Mouse (Mus musculus) intestine, embryonic 14.5 days (tissue): ENCODE results near the gene Nemf. TPM values are rescaled to one million over a fixed set of nuclear protein-coding genes. Genes with fewer than 3 reads are reported as not detected.
A peak's percentile ranks its signal among the peaks of the same experiment; 100 is the strongest.

ENCODE experiments used
- ATAC-seq: fragments of 200-750 bp; cut with Nextera tagmentation; replicated peaks from 2 replicates; pipeline ENCODE4 v1.8.0; 2017; ENCODE audit warnings: low read depth, moderate number of reproducible peaks, moderate TSS enrichment, moderate library complexity; ENCODE audit not compliant: low FRiP score, low TSS enrichment
- DNase-seq: peaks from one replicate; pipeline ENCODE4 v3.0.0-alpha.2; 2018; ENCODE audit warnings: low spot score
- H3K27ac ChIP-seq: fragments of 300-500 bp; sonication (generic); 2 replicates; pipeline ENCODE4 v1.5.1; 2014; ENCODE audit warnings: low read depth, mild to moderate bottlenecking, control low read depth
- H3K27me3 ChIP-seq: fragments of 300-500 bp; sonication (generic); replicated peaks from 2 replicates; pipeline ENCODE4 v1.6.1; 2014; ENCODE audit warnings: low read length, control low read depth; ENCODE audit not compliant: control insufficient read depth, insufficient read depth
- H3K36me3 ChIP-seq: fragments of 300-500 bp; sonication (generic); 2 replicates; pipeline ENCODE4 v1.6.1; 2014; ENCODE audit warnings: low read length, control low read depth; ENCODE audit not compliant: control insufficient read depth, insufficient read depth
- H3K4me1 ChIP-seq: fragments of 300-500 bp; sonication (generic); replicated peaks from 2 replicates; pipeline ENCODE4 v1.6.1; 2014; ENCODE audit warnings: low read length, control low read depth, mixed read lengths; ENCODE audit not compliant: control insufficient read depth, insufficient read depth
- H3K4me2 ChIP-seq: fragments of 300-500 bp; sonication (generic); 2 replicates; pipeline ENCODE4 v1.6.1; 2014; ENCODE audit warnings: low read length
- H3K4me3 ChIP-seq: fragments of 300-500 bp; sonication (generic); 2 replicates; pipeline ENCODE4 v1.5.1; 2014; ENCODE audit warnings: low read depth, low read length, control low read depth, mixed read lengths
- H3K9ac ChIP-seq: fragments of 300-500 bp; sonication (generic); 2 replicates; pipeline ENCODE4 v1.6.1; 2014; ENCODE audit warnings: mild to moderate bottlenecking, low read length
- H3K9me3 ChIP-seq: fragments of 300-500 bp; sonication (generic); 2 replicates; pipeline ENCODE4 v1.6.1; 2016; ENCODE audit warnings: low read length, control low read depth; ENCODE audit not compliant: control insufficient read depth
- whole genome bisulfite sequencing: fragments of 180-500 bp; shearing (Covaris S2); extraction: QIAGEN DNeasy Blood & Tissue Kit; methylation state at CpG from one replicate; pipeline ENCODE4 v1.1.7; 2014; 5-methylcytosine and 5-hydroxymethylcytosine counted together
- polyA plus RNA-seq: library from polyadenylated mRNA; unstranded; fragments of >200 nt; fragmentation: Nextera tagmentation; extraction: Ambion mirVana; gene quantifications from 2 replicates; pipeline ENCODE4 v1.2.1, GENCODE M21; 2014

The Nemf gene
- 69.1 and 78.7 TPM in 2 replicates for polyA plus RNA-seq

DNA sequence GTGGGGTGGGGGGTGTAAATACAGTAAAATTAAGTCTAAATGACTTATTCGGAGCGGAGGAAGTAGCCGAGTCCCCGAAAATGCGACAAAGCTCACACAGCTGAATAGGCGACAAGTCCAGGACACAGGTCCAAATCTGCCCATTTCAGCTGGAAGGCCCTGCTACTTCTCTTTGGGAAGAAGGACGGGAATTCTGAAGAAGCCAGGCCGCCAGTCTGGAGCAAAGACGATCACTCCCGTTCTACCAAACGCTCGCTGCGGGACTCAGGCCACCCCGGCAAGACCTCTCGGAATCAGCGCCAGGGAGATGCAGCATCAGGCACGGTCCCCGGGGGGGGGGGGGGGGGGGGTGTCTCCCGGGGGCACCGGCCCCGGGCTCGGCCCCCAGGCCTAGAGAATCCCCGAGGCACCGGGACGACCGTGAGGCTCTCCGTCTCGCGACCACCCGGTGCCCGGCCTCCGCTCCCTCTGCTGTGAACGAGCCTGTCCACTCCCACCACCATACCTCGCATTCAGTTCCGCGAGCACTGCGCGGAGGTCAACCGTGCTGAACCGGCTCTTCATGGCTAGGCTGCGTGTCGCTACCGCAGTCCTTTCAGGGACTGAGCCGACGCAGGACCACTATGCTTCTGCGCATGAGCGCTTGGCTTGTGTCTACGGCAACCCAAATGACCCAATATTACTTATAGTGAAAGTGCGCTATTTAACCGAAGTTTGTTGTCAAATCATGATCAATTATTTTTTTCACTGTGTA lies at the start of gene Nemf:
Gene Nemf (minus strand): TSS at position 620 of the 754 bp plus-strand sequence.
- Histone ChIP-seq H3K9ac (peak within 1 kb of the TSS; percentile 92), H3K27me3 (no peaks in the 10 kb centered on the region), H3K9me3 (no peaks in the 10 kb centered on the region), H3K4me3 (peak within 1 kb of the TSS; percentile 89), H3K27ac (peak within 1 kb of the TSS; percentile 59; the same call in 1 of the 2 replicates), H3K4me2 (peak within 1 kb of the TSS; percentile 82), H3K4me1 (peaks cover 2% of the 10 kb centered on the region), H3K36me3 (peaks cover 30% of the 10 kb centered on the region)
- WGBS = under 1% methylated on average over 46 of the region's 50 CpGs
- DNase-seq = peak; percentile 88
- peak; percentile 41 for ATAC-seq

DNA sequence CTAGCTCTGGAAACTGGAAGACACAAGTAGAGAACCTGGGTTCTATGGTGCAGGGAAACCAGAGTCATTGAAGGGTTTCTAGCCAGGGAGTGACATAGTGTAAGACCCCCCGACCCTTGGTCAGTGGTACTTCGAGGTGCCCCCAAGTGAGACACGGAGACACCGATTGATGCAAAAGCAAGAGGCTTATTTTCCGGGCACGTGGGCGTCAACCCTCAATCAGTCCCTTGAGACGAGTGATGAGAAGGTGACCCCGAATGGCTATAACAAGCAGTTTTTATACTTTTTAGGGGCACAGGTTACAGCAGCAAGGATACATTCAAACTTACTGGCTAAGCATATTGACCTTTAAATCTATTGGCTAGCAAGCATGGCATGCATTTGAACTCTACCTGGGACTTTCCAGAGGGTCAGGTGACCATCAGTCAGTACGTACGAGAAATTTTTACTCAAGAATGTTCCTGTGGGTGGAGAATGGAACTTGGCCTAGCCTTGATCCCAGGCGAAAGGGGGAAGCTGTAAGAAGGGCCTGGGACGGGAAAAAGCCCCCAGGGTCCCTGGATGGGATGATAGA lies 45.7 kb upstream of the Nemf start:
- Histone ChIP-seq H3K27ac (no peak overlapping the region), H3K4me3 (no peak overlapping the region), H3K27me3 (no peaks in the 10 kb centered on the region), H3K9me3 (no peaks in the 10 kb centered on the region), H3K4me1 (peaks cover 6% of the 10 kb centered on the region; the same call in 1 of the 2 replicates), H3K4me2 (no peak overlapping the region), H3K9ac (no peak overlapping the region), H3K36me3 (no peaks in the 10 kb centered on the region)
- ATAC-seq = no peak
- DNase-seq = no peak
- WGBS = 91% methylated on average over 13 of the region's 13 CpGs

DNA sequence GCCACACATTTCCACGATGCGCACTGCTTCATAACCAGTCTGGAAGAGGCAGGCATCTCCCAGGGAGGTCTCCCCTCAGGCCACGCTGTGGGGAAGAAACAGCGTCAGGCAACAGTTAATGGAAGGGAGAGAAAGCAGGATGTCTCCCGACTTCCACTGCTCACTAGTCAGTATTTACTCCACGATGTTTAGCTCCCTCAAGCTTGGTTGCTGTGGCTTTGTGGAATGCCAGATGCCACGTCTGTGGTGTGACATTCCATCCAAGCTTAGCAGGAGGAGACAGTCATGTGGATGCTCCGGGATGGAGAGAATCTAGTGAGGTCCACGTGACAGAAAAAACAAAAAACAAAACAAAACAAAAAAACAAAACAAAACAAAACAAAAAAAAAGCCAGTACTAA lies 45.1 kb upstream of the Nemf start:
- no peak overlapping the region for H3K27ac ChIP-seq
- peaks cover 6% of the 10 kb centered on the region; the same call in 1 of the 2 replicates for H3K4me1 ChIP-seq
- 48% methylated on average over 9 of the region's 9 CpGs for WGBS
- no peak overlapping the region for H3K4me2 ChIP-seq
- no peak for ATAC-seq
- H3K9me3 ChIP-seq = no peaks in the 10 kb centered on the region
- no peak overlapping the region for H3K9ac ChIP-seq
- H3K27me3 ChIP-seq = no peaks in the 10 kb centered on the region
- DNase-seq = no peak
- no peak overlapping the region for H3K4me3 ChIP-seq
- H3K36me3 ChIP-seq = no peaks in the 10 kb centered on the region

DNA sequence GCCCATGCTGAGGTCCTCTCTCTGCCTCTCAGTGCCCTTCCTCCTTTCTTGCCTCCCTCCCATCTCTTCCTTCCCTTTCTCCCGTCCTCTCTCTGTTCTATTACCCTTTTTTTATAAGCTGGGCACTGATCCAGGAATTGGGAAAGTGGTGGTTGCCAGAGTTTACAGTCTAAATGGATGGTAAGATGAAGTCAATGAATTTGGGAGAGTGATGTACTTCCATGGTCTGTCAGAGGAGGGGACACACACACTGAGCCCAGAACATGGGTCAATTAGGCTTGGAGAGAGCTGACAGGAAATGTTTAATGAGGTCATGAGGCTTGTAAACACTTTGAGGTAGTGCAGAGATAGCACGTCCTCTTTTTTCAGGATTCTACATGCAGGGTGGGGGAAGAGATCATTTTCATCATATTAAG lies 43.9 kb upstream of the Nemf start:
- no peak overlapping the region for H3K4me2 ChIP-seq
- H3K4me3 ChIP-seq = no peak overlapping the region
- H3K9me3 ChIP-seq = no peaks in the 10 kb centered on the region
- H3K27ac ChIP-seq = no peak overlapping the region
- no peaks in the 10 kb centered on the region for H3K36me3 ChIP-seq
- ATAC-seq (no peak; the same call in 1 of the 2 replicates), DNase-seq (no peak)
- H3K9ac ChIP-seq = no peak overlapping the region
- WGBS = 10% methylated on average over 2 of the region's 2 CpGs
- no peaks in the 10 kb centered on the region for H3K27me3 ChIP-seq
- H3K4me1 ChIP-seq = peaks cover 6% of the 10 kb centered on the region; the same call in 1 of the 2 replicates

DNA sequence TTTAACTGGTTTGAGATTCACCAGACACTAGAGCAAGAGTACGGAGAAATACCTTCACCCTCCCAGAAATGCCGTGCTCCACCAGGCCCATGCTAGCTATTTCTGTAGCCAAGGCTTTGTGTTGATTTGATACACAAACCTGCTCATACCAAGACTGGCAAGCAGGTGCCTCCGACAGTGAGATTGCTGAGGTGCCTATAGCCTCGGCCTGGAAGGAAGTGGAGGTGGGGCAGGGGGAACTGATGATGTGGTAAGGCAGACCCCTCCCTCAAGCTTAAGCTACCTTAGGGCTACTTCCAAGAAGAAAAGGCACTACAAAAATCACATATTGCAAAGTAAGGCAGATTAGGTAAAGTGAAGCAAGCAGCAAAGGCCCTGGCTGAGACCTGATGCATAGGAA lies 43.4 kb upstream of the Nemf start:
- no peak for DNase-seq
- peaks cover 6% of the 10 kb centered on the region; the same call in 1 of the 2 replicates for H3K4me1 ChIP-seq
- H3K27me3 ChIP-seq = no peaks in the 10 kb centered on the region
- H3K4me2 ChIP-seq = no peak overlapping the region
- H3K9ac ChIP-seq = no peak overlapping the region
- 59% methylated on average over 4 of the region's 4 CpGs for WGBS
- ATAC-seq = no peak
- H3K36me3 ChIP-seq = no peaks in the 10 kb centered on the region
- no peaks in the 10 kb centered on the region for H3K9me3 ChIP-seq
- H3K27ac ChIP-seq = no peak overlapping the region
- H3K4me3 ChIP-seq = no peak overlapping the region

DNA sequence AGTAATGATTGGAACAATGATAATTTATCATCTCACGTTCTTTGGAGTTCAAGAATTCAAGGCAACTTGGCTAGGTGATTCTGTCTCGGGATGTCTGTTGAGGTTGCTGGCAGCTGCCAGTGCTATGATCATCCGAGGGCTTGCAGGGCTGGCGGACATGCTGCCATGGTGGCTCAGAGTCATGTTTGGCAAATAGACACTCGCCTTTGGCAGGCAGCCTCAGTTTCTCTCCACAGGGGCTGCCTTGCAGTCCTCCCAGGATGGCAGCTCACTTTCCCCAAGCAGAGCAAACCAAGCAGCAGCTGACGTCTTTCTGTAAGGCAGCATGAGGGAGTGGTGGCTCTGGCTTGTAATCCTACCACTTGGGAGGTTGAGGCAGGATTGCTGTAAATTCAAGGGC lies 37.5 kb upstream of the Nemf start:
- DNase-seq = no peak
- Histone ChIP-seq H3K4me2 (no peak overlapping the region), H3K27ac (no peak overlapping the region), H3K4me1 (no peaks in the 10 kb centered on the region), H3K9me3 (no peaks in the 10 kb centered on the region), H3K36me3 (no peaks in the 10 kb centered on the region), H3K27me3 (no peaks in the 10 kb centered on the region), H3K9ac (no peak overlapping the region), H3K4me3 (no peak overlapping the region)
- no peak for ATAC-seq
- WGBS = 82% methylated on average over 6 of the region's 6 CpGs

DNA sequence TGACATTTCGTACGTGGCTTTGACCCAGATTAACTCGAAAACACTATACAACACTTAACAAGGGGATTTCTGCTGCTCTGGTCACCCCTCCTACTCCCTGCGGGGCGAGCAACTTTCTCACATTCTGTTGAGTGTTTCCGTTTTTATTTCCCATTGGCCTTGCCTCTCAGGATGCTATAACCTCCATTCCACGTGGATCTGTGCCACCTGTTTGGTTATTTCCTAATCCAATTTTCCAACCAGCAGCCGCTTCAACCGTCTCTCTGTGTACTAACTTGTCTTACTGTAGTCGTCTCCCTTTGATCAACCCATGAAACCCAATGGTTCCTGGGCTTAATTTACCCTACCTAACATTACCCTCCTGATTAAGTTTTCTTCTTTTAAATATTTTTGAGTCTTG lies 36.1 kb upstream of the Nemf start:
- 82% methylated on average over 10 of the region's 10 CpGs for WGBS
- H3K4me2 ChIP-seq = no peak overlapping the region
- H3K27me3 ChIP-seq = no peaks in the 10 kb centered on the region
- H3K9ac ChIP-seq = no peak overlapping the region
- DNase-seq = no peak
- H3K4me3 ChIP-seq = no peak overlapping the region
- H3K36me3 ChIP-seq = no peaks in the 10 kb centered on the region
- no peak overlapping the region for H3K27ac ChIP-seq
- no peaks in the 10 kb centered on the region for H3K4me1 ChIP-seq
- ATAC-seq = no peak
- H3K9me3 ChIP-seq = no peaks in the 10 kb centered on the region

DNA sequence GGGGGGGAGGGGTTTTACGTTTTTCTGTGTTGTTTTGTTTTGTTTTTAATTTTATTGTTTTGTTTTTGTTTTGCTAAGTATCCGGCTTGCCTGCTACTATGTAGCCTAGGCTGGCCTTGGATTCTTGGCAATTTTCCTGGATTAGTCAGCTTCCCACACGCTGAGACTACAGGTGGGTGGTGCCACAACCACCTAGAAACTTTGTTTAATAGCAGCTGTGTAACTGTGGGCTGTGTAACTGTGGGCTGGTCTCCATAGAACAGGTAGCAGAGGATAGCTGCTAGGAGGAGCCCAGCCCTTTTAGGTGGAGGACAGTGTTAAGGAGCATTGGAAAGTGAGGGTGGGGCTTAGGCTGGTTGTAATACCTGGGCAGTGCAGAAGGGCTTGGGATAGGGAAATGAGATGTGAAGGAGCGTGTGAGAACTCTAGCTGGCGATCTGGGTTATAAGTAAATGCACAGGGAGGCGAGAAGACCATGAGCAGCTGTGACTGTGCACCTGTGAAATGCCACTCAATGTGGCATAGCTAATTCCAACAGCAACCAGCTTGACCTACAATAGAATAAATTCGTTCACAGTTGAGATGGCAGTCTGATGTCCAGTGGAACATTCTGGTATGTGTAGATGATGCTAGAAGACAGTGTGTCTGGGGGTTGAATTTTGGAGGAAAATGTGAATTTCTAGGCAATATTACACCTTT lies 33.2 kb upstream of the Nemf start:
- ATAC-seq (no peak), DNase-seq (no peak)
- 74% methylated on average over 7 of the region's 7 CpGs for WGBS
- Histone ChIP-seq H3K27me3 (no peaks in the 10 kb centered on the region), H3K27ac (no peak overlapping the region), H3K9me3 (no peaks in the 10 kb centered on the region), H3K4me3 (no peak overlapping the region), H3K4me2 (no peak overlapping the region), H3K36me3 (no peaks in the 10 kb centered on the region), H3K4me1 (no peaks in the 10 kb centered on the region), H3K9ac (no peak overlapping the region)
